Mouse (Mus musculus) heart, adult 8-10 months (tissue): ENCODE measurements around the gene 9130230L23Rik. TPM values are rescaled to one million over a fixed set of nuclear protein-coding genes. Genes with fewer than 3 reads are reported as not detected.
A peak's percentile ranks its signal among the peaks of the same experiment; 100 is the strongest.

Experiments
- DNase-seq: peaks from one replicate; pipeline ENCODE4 v3.0.0; 2022; ENCODE audit warnings: low spot score
- microRNA-seq: library from miRNA; unstranded; fragments of <30 nt; microRNA quantifications from one replicate; pipeline ENCODE4 v1.2.0, GENCODE M21; 2022
- total RNA-seq, 4 experiments: library from RNA; stranded (reverse); gene quantifications; 2 replicates each; pipeline ENCODE4 v1.2.4; 2022

The 9130230L23Rik gene
- total RNA-seq, 4 experiments from 2014 or later, result not detected

DNA sequence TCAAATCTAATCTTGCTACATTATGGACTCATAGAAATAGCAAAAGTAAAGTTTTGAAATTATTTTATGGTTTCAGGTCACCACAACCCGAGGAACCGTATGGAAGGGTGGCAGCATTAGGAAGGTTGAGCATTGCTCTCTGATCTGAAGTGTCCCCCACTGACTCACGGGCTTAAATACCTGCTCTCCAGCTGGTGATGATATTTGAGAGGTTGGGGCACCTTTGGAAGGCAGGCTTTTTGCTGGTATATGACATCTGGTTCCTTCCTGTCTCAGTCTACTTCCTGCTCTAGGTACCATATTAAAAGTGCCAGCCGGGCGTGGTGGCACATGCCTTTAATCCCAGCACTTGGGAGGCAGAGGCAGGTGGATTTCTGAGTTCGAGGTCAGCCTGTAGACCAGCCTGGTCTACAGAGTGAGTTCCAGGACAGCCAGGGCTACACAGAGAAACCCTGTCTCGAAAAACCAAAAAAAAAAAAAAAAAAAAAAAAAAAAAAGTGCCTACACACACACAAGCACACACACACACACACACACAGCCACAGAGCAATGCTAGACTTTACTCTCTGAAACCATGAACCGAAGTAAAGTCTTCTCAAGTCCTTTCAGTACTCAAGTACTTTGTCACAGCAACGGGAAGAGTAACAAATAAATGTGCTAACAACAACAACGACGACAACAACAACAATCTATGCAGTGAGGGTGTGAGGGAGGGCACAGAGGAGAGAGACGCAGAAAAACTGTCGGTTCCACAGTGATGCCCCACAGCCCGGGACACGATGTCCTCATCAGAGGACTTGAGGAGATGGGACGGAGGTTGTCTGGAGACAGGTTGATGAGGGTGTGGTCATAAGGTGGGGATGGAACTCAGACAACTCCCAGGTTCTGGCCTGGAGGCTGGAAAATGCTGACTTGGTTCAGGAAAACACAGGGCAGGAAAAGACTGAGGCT is 49.7 kb downstream of the 9130230L23Rik start:
- DNase-seq, result no peak

GRCm38 (mm10) chr5:65951513-65951909 is 52.6 kb downstream of the 9130230L23Rik start:
- DNase-seq, result no peak

DNA sequence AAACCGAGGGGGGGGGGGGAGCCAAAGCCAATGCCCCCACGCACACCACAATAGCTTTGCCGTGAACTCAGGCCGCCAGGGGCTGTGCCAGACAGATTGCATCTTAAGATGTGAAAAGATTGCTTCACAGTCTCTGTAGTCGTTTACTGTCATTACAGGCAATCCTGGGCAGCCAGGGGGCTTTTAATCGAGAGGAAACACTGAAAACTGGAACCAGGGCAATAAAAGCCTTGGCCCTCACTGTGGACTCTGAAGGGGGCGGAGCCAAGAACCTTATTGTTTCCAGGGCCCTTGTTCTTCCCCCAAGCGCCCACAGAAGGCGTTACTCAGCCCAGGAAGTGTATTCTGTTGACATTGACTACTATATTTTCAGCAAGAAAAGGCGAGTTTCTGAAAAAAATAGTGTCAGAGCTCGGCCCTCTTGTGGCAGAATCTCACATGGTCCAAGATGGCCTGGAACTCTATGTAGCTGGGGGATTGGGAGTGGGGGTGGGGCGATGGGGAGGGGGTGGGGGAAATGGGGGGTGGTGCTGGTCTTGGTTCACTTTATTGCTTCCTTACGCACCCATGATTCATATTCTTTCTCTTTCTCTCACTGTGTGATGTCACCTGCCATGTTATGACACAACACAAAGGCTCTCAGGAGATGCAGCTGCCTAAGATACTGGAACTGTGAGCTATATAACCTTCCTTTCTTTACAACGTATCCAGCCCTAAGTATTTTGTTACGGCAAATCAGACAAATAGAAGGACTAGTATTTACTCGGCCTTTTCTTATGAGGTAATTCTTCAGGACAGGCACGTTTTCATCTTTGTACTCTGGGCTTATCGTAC is 53.2 kb downstream of the 9130230L23Rik start:
- no peak for DNase-seq

DNA sequence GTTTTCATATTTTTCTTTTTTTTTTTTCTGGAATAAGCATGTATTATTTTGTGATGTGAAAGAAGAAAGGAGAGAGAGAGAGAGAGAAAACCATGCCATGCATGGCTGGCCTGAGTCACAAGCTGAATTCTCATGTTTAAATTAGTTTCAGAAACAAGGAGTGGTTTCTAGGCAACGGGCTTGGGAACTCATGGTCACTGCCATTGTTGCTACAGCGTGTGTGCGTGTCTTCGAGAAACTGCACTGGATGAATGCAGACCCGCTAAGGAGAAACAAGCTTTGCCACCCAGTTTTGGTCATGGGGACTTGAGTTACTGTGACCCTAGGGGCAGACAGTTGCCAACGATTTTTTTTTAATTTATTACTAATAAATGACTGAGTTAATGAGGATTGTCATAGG is 53.8 kb downstream of the 9130230L23Rik start:
- DNase-seq, result no peak

DNA sequence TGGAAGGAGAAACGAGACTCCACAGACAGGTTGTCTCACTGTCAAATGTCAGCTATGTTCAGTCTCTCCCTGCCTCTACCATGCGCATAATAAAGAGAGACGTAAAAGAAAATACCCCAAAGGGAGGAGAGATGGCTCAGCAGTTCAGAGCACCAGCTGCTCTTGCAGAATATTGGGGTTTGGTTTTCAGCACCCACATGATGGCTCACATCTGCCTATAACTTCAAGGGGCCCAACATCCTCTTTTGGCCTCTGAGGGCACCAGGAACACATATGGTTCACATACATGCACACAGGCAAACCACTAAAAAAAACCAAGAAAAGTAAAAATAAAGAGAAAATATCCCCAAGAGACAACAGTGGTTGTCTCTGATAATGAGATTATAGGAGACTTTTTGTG is 54.3 kb downstream of the 9130230L23Rik start:
- no peak for DNase-seq

- DNase-seq, result no peak
These were observed 62.9 kb downstream of the 9130230L23Rik start for GRCm38 (mm10) chr5:65941145-65941544.

DNA sequence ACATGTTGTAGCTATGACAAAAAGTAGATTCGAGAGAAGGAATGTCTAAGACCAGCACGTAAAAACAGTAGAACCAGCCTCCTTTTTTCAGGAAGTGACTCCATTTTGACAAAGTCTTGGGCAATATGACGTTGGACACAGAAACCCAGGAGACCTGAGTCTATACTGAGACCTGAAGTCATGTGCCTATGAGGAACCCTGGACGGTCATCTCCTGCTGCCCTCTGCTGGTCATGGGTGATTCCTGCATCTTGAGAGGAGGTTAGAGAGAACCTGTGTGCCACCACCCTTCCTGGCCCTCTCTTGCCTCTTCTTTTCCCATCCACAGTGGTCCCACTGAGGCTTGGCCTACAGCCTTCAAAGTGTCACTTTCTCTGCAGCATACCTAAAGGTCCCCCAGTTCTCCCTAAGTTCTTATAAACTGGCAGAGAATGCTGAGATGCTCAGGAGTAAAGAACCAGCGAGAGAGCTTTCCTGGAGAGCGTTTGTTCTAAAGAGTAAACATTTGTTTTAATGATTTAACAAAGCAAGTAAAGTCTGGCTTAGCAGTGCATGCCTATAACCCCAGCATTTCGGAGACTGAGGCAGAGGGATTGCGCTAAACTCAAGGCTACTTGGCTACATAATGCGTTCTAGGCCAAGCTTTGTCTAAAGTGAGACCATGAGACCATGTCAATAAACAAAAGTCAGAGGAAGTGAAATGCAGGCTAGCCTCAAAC is 65.9 kb downstream of the 9130230L23Rik start:
- DNase-seq, result peak; percentile 82

GRCm38 (mm10) chr5:65937011-65937726 is 66.9 kb downstream of the 9130230L23Rik start:
- no peak for DNase-seq

DNA sequence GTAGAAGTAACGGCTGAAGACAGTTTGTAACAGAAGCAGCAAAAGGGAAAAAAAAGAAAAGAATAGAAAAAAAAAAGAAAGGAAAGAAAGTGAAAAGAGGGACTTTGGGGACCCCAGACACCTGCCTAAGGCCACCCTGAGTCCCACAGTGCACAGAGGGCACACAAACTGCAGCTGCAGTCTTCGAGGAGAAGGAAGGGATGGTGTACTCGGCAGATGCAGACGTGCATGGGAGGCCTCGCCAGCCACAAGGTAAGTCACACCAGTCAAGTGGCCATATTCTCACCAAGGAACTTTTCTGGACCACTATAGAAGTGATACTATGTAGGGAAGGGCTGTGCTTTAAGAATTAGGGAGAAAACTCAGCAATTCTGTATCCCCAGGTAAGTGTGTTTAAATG is 69.3 kb downstream of the 9130230L23Rik start, which contains the start of gene Chrna9:
Gene Chrna9 (plus strand): TSS at position 139 of the 400 bp plus-strand sequence.
- DNase-seq, result no peak

GRCm38 (mm10) chr5:65933764-65934163 is 70.3 kb downstream of the 9130230L23Rik start:
- DNase-seq, result no peak

GRCm38 (mm10) chr5:65933258-65933657 is 70.8 kb downstream of the 9130230L23Rik start:
- DNase-seq, result no peak

- no peak for DNase-seq
These were observed 73.9 kb downstream of the 9130230L23Rik start for GRCm38 (mm10) chr5:65930171-65930570.

Small RNA genes lying within 50 kb of the gene (microRNA-seq; reads per million reads assigned to microRNA genes)
- gene Gm25952, result not detected

Other genes with a start within 250 kb of the 9130230L23Rik start
- gene N4bp2, start 240.8 kb downstream of the 9130230L23Rik start, total RNA-seq, result 10 to 100 TPM in 3 of 4 experiments, 1 to 10 TPM in 1; 10.0 to 14.4 (median 10.6) TPM
- under 1 TPM; 0.28 to 0.47 (median 0.36) TPM for gene Rhoh, start 143.1 kb downstream of the 9130230L23Rik start, total RNA-seq
- gene Chrna9, start 69.4 kb downstream of the 9130230L23Rik start, total RNA-seq, result under 1 TPM in 1 of 4 experiments, not detected in 3; 0.55 TPM
- gene Rbm47, start 168.8 kb upstream of the 9130230L23Rik start, total RNA-seq, result 1 to 10 TPM; 1.2 to 2.2 (median 1.5) TPM